Mouse (Mus musculus) heart, adult 2 months (tissue): ENCODE measurements around the gene Fignl2.

Experiments
- CTCF ChIP-seq: fragments of 200-600 bp; IDR thresholded peaks from 2 replicates; pipeline ENCODE4 v1.8.1; 2022; ENCODE audit warnings: antibody characterized with exemption, mild to moderate bottlenecking, moderate library complexity
- EP300 ChIP-seq: fragments of 200-500 bp; IDR thresholded peaks from 2 replicates; pipeline ENCODE4 v1.6.1; 2011; ENCODE audit warnings: low read depth, low read length, control low read depth; ENCODE audit not compliant: insufficient read depth
- POLR2A ChIP-seq: fragments of 200-500 bp; IDR thresholded peaks from 2 replicates; pipeline ENCODE4 v1.6.1; 2011; ENCODE audit warnings: mild to moderate bottlenecking, low read depth, low read length, control low read depth; ENCODE audit not compliant: insufficient read depth

DNA sequence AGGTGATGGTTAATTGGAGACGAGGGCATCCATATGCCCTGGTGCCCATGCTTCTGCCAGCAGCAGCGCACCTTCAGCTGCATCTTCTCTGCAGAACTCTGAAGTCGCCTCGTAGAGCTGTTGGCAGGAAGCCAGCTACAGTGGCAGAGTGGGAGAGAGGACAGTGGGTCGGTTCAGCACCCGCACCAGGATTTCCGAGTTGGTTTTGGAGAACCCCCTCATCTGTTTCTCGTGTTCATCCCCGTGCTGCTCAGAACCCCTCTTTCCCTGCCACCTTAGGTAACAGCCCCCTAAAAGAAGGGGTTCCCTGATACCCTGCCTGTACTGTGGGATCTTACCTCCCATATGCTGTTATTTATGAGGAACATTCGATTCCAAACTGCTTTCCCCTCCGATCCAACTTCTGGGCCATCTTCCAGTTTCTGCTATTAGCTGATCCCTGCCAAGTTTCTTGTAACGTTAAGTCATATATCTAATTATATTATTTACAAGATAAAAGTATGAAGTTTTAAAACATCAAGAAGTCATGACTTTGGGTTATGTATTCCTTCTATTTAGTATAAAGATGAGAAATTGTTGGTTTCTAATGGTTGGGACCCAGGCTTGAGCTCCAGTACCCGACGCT, 69.9 kb downstream of the Fignl2 start:
- TF ChIP-seq CTCF (no peak), POLR2A (no peak), EP300 (no peak)
